Mouse (Mus musculus): ENCODE measurements at regions not wholly inside any gene's neighbourhood (a gene's known extent, or its start where the extent isn't known, plus 50 kb on each side); places are given as distances from the start of the nearest gene placed in this dataset.

- no peak for DNase-seq
- intact Hi-C loops (cut with DNase I) = no loop called here
Observed at GRCm38 (mm10) chr5:18425098-18425497, 64.9 kb upstream of the Gnai1 start.

GRCm38 (mm10) chr5:18414892-18415291 lies 54.7 kb upstream of the Gnai1 start:
- intact Hi-C loops (cut with DNase I) = no loop called here
- DNase-seq = no peak
